ENCODE assay signal across 17 mouse cellular contexts in genomic region chr2:3576346-3576745, GRCm38 (mm10). TPM values are rescaled to one million over a fixed set of nuclear protein-coding genes. Genes with fewer than 3 reads are reported as not detected.
DNase-seq lines count a peak whose midpoint lies in the region; ATAC-seq and TF ChIP-seq lines count a peak whose summit lies in the region.
"Had no signal": no experiment of that assay in that cellular context is flagged by ENCODE, and none has a peak within 500 bp of the region (broad histone marks: within the 10 kb centered on the region; RNA-seq: fewer than 3 reads in every experiment).

No protein-coding gene starts in this region.

- 66% methylated on average over 1 of the region's 1 CpGs for WGBS in heart, embryonic 10.5 days
- WGBS in heart, adult 2 months = 73% methylated on average over 1 of the region's 1 CpGs
- WGBS in kidney, embryonic 15.5 days = 75% methylated on average over 1 of the region's 1 CpGs

- H3K4me1 ChIP-seq in heart, embryonic 10.5 days = no peaks in the 10 kb centered on the region
- no peaks in the 10 kb centered on the region for H3K4me1 ChIP-seq in heart, adult 2 months (ENCODE audit: control insufficient read depth, insufficient read depth, low read length)
- peaks cover 14% of the 10 kb centered on the region for H3K4me1 ChIP-seq in kidney, embryonic 15.5 days
- H3K4me1 ChIP-seq: embryonic facial prominence, embryonic 15.5 days; forebrain, embryonic 10.5 days; liver, embryonic 12.5 days; lung, embryonic 15.5 days; neural tube, embryonic 12.5 days had no signal

- H3K27me3 ChIP-seq in heart, embryonic 10.5 days (ENCODE audit: insufficient read depth, poor library complexity, severe bottlenecking) = no peaks in the 10 kb centered on the region
- H3K27me3 ChIP-seq in heart, adult 2 months (ENCODE audit: control insufficient read depth, insufficient read depth, low read length) = no peaks in the 10 kb centered on the region
- H3K27me3 ChIP-seq in kidney, embryonic 15.5 days = no peaks in the 10 kb centered on the region
- H3K27me3 ChIP-seq: embryonic facial prominence, embryonic 15.5 days; liver, embryonic 12.5 days; lung, embryonic 15.5 days; neural tube, embryonic 12.5 days had no signal

- no peak overlapping the region for H3K9ac ChIP-seq in heart, adult 2 months (ENCODE audit: low read depth, low read length)
- H3K9ac ChIP-seq in kidney, embryonic 15.5 days = no peak overlapping the region
- H3K9ac ChIP-seq: embryonic facial prominence, embryonic 15.5 days; hindbrain, embryonic 14.5 days; liver, embryonic 12.5 days; lung, embryonic 15.5 days; neural tube, embryonic 12.5 days had no signal

- intact Hi-C loops in heart, adult 2 months (cut with DNase I) = no loop called here

- DNase-seq in heart, embryonic 10.5 days (ENCODE audit: low spot score) = no peak
- no peak for DNase-seq in heart, adult 2 months
- no peak for DNase-seq in kidney, adult 9 months
- peak; percentile 10 for DNase-seq in thymus, postnatal 4 days
- no peak for DNase-seq in thymus, postnatal 36 days
- no peak for DNase-seq in frontal cortex, postnatal 36 days (ENCODE audit: low spot score in 2 of 2)
- no peak for DNase-seq in gastrocnemius, adult 8-10 months (ENCODE audit: low spot score in 2 of 2)
- DNase-seq: adrenal gland, adult 2 months; embryo, embryonic 11 days; gastrocnemius, postnatal 14 days had no signal

- no peak for TF ChIP-seq EP300 in heart, adult 2 months (IDR thresholded peaks at IDR 0.05; ENCODE audit: insufficient read depth, low read depth, low read length)

- H3K36me3 ChIP-seq in heart, embryonic 10.5 days = no peaks in the 10 kb centered on the region
- H3K36me3 ChIP-seq in heart, adult 2 months (ENCODE audit: control insufficient read depth, insufficient read depth, low read length) = no peaks in the 10 kb centered on the region
- no peaks in the 10 kb centered on the region for H3K36me3 ChIP-seq in kidney, embryonic 15.5 days
- H3K36me3 ChIP-seq: embryonic facial prominence, embryonic 15.5 days; forebrain, embryonic 10.5 days; liver, embryonic 12.5 days; lung, embryonic 15.5 days; neural tube, embryonic 12.5 days had no signal

- ATAC-seq in kidney, embryonic 15.5 days (replicated peaks; ENCODE audit: low FRiP score) = peak; percentile 46; the same call in 1 of the 2 replicates
- ATAC-seq: liver, embryonic 12.5 days had no signal

- H3K79me2 ChIP-seq in heart, adult 2 months (replicated peaks; ENCODE audit: control insufficient read depth, insufficient read depth, low read length) = no peaks in the 10 kb centered on the region

- no peak overlapping the region for H3K4me2 ChIP-seq in kidney, embryonic 15.5 days
- H3K4me2 ChIP-seq: embryonic facial prominence, embryonic 15.5 days; hindbrain, embryonic 14.5 days; liver, embryonic 12.5 days; lung, embryonic 15.5 days; neural tube, embryonic 12.5 days had no signal

- no peaks in the 10 kb centered on the region for H3K9me3 ChIP-seq in heart, embryonic 10.5 days
- H3K9me3 ChIP-seq in kidney, embryonic 15.5 days (replicated peaks) = no peaks in the 10 kb centered on the region
- H3K9me3 ChIP-seq: embryonic facial prominence, embryonic 15.5 days; forebrain, embryonic 10.5 days; liver, embryonic 12.5 days; lung, embryonic 15.5 days; neural tube, embryonic 12.5 days had no signal

- TF ChIP-seq CTCF in heart, adult 2 months (IDR thresholded peaks at IDR 0.05) = no peak

- H3K27ac ChIP-seq in heart, embryonic 10.5 days = peak overlapping the region; percentile 6; the same call in 1 of the 2 replicates
- H3K27ac ChIP-seq in heart, adult 2 months = no peak overlapping the region
- H3K27ac ChIP-seq in kidney, embryonic 15.5 days = peak overlapping the region; percentile 51; the same call in 1 of the 2 replicates
- H3K27ac ChIP-seq: embryonic facial prominence, embryonic 15.5 days; forebrain, embryonic 10.5 days; hindbrain, embryonic 14.5 days; liver, embryonic 12.5 days; lung, embryonic 15.5 days; neural tube, embryonic 12.5 days had no signal

- H3K4me3 ChIP-seq in heart, embryonic 10.5 days = no peak overlapping the region
- no peak overlapping the region for H3K4me3 ChIP-seq in heart, adult 2 months
- no peak overlapping the region for H3K4me3 ChIP-seq in kidney, embryonic 15.5 days (replicated peaks)
- H3K4me3 ChIP-seq: embryonic facial prominence, embryonic 15.5 days; forebrain, embryonic 10.5 days; liver, embryonic 12.5 days; lung, embryonic 15.5 days; neural tube, embryonic 12.5 days had no signal

- TF ChIP-seq POLR2A in heart, adult 2 months (IDR thresholded peaks at IDR 0.05; ENCODE audit: insufficient read depth, low read depth, low read length) = no peak

RNA-seq across cellular contexts. Expression of gene Fam107b, which starts 6.1 kb away (rescaled TPM):
- 34.7 and 37.8 TPM in 2 replicates for polyA plus RNA-seq in heart, embryonic 10.5 days (2016; fragmentation: Nextera tagmentation; extraction: Ambion mirVana)
- total RNA-seq in heart, adult 2 months (2021) = 10 to 100 TPM in 1 of 2 experiments, 1 to 10 TPM in 1; 5.5 to 10.1 TPM
- polyA plus RNA-seq in heart, adult 2 months (2012; rRNA removed) = 3.2 and 4.7 TPM in 2 replicates
- 58.7 and 59.9 TPM in 2 replicates for polyA plus RNA-seq in kidney, embryonic 15.5 days (2015; fragmentation: Nextera tagmentation; extraction: Ambion mirVana)
- 1 to 10 TPM in 3 of 4 experiments, under 1 TPM in 1; 0.94 to 3.6 (median 1.3) TPM for total RNA-seq in gastrocnemius, adult 8-10 months (2022)
